Mouse (Mus musculus) CH12.LX (cell line): ENCODE measurements around the gene Ap1s2.

ENCODE experiments used
- CHD1 ChIP-seq: IDR thresholded peaks from 2 replicates; pipeline ENCODE4 v1.6.1; 2012; ENCODE audit warnings: low read depth, low read length, improper control_type of control experiment, inconsistent platforms
- CTCF ChIP-seq, 2 experiments: IDR thresholded peaks in 1 of 2; conservative IDR thresholded peaks in 1 of 2; 2 replicates each; pipeline ENCODE4 v1.5.1; 2011 to 2012; ENCODE audit warnings: low read depth in 2 of 2, low read length in 2 of 2, improper control_type of control experiment in 1 of 2, inconsistent platforms in 1 of 2, mild to moderate bottlenecking in 1 of 2, moderate library complexity in 1 of 2
- EP300 ChIP-seq: IDR thresholded peaks from 2 replicates; pipeline ENCODE4 v1.6.1; 2011; ENCODE audit warnings: low read length, improper control_type of control experiment
- GABPA ChIP-seq: IDR thresholded peaks from 2 replicates; pipeline ENCODE4 v1.6.1; 2012; ENCODE audit warnings: low read depth, low read length, improper control_type of control experiment, inconsistent platforms; ENCODE audit not compliant: insufficient replicate concordance
- HCFC1 ChIP-seq: IDR thresholded peaks from 2 replicates; pipeline ENCODE4 v1.6.1; 2012; ENCODE audit warnings: low read depth, mild to moderate bottlenecking, inconsistent platforms, low read length, improper control_type of control experiment
- JUND ChIP-seq: conservative IDR thresholded peaks from 2 replicates; pipeline ENCODE4 v1.6.1; 2011; ENCODE audit warnings: low read depth, low read length, improper control_type of control experiment
- MAFK ChIP-seq: IDR thresholded peaks from 2 replicates; pipeline ENCODE4 v1.6.1; 2011; ENCODE audit warnings: low read length, improper control_type of control experiment; ENCODE audit not compliant: insufficient replicate concordance
- POLR2A ChIP-seq: IDR thresholded peaks from 2 replicates; pipeline ENCODE4 v1.6.1; 2011; ENCODE audit warnings: low read depth, mild to moderate bottlenecking, improper control_type of control experiment, low read length
- RAD21 ChIP-seq: IDR thresholded peaks from 2 replicates; pipeline ENCODE4 v1.6.1; 2011; ENCODE audit warnings: low read depth, mild to moderate bottlenecking, low read length, improper control_type of control experiment, moderate library complexity
- TCF12 ChIP-seq: IDR thresholded peaks from 2 replicates; pipeline ENCODE4 v1.6.1; 2014; ENCODE audit warnings: low read depth, mild to moderate bottlenecking, inconsistent platforms, low read length, improper control_type of control experiment
- USF2 ChIP-seq: conservative IDR thresholded peaks from 2 replicates; pipeline ENCODE4 v1.6.1; 2011; ENCODE audit warnings: low read depth, low read length, improper control_type of control experiment
- ZKSCAN1 ChIP-seq: IDR thresholded peaks from 2 replicates; pipeline ENCODE4 v1.6.1; 2012; ENCODE audit warnings: low read depth, inconsistent platforms, low read length, improper control_type of control experiment, borderline replicate concordance

DNA sequence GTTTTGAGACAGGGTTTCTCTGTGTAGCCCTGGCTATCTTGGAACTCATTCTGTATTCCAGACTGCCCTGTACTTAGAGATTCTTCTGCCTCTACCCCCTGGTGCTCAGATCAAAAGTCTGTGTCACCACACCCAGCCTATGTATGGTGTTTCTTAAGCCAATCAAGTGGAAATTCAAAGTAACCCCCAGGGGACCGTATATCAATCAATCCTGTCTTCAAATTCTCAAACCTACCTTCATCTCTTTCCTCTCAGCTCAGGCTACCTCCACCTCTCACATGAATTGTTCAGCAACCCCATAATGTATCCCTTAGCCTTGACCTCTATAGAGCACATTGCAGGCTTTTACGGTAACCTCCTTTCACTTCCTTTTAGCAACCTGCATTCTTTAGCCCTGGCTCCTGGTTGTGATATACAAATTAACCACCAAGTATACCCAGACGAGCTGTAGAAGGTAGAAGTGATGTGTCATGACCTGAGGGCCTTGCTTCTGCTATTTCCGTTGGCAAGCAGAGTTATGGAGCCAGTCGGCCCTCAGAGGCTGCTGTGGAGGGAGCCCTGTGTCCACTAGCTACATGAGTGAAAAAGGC, 9.3 kb upstream of the Ap1s2 start:
- TF ChIP-seq USF2 (no peak), POLR2A (peak; percentile 22; the same call in 1 of the 2 replicates), CTCF (conservative IDR thresholded peaks at IDR 0.05 in 1 of 2, IDR thresholded peaks at IDR 0.05 in 1 of 2; ENCODE audit: low read depth in 2 of 2, low read length in 2 of 2) (no peak), HCFC1 (no peak), TCF12 (no peak), GABPA (no peak), ZKSCAN1 (no peak), CHD1 (no peak), RAD21 (no peak), MAFK (no peak), JUND (no peak), EP300 (peak; percentile 35; the same call in 1 of the 2 replicates)
